Mouse (Mus musculus): ENCODE data around the gene Ppp1r12b.

DNA sequence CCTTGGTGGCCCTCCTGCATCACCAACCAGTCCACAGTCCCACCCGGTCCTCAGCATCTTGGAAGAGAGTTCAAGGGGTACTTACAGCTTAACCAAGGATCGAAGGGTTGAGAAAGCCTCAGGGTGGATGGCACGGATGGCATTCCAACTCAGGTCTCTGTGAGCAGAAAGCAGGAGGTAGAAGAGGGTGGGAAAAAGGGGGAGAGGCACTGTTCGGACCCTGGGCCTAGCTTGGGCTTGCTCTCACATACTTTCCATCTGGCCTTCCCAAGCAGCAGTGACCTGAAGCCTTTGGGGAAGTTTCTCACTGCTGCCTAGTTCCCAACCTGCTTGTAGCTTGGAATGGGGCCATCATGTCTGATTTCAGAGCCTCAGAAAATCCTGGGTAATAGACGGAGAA, 41.8 kb upstream of the Ppp1r12b start:
- TF ChIP-seq POLR2A (IDR thresholded peaks at IDR 0.05; ENCODE audit: low read depth, low read length) (no peak), CTCF (IDR thresholded peaks at IDR 0.05; ENCODE audit: extremely low read depth, insufficient read depth, insufficient read length, insufficient replicate concordance) (no peak)

All from spleen, adult 2 months (tissue).